Mouse (Mus musculus): ENCODE measurements around the gene Amer3. TPM values are rescaled to one million over a fixed set of nuclear protein-coding genes. Genes with fewer than 3 reads are reported as not detected.
"Not testable (repeated sequence)": the region's sequence is repeated elsewhere in the genome, so short reads cannot be mapped to it uniquely, and the experiment has no call there.

Amer3 gene
- total RNA-seq, 2 experiments from 2014 or later: 25.8 to 27.5 TPM

- DNase-seq (ENCODE audit: low spot score in 2 of 2): no peak
- intact Hi-C loops (cut with DNase I): no loop called here
Measured at GRCm38 (mm10) chr1:34587298-34588096, 8.0 kb downstream of the Amer3 start.

- intact Hi-C loops (cut with DNase I): loop anchor here (5.0 kb wide), 2 partner anchors 88 to 113 kb away; no protein-coding TSS in a partner anchor
- no peak for DNase-seq (ENCODE audit: low spot score in 2 of 2)
Measured at GRCm38 (mm10) chr1:34600000-34600399, 20.5 kb downstream of the Amer3 start.

- intact Hi-C loops (cut with DNase I): loop anchor here (2.0 to 5.0 kb wide), 2 partner anchors 114 to 141 kb away; no protein-coding TSS in a partner anchor
- DNase-seq (ENCODE audit: low spot score in 2 of 2): no peak
Measured at GRCm38 (mm10) chr1:34601323-34602047, 22.0 kb downstream of the Amer3 start.

- DNase-seq (ENCODE audit: low spot score in 2 of 2): peak; percentile 58 to 73
- intact Hi-C loops (cut with DNase I): loop anchor here (2.0 to 5.0 kb wide), 2 partner anchors 115 to 142 kb away; no protein-coding TSS in a partner anchor
Measured at GRCm38 (mm10) chr1:34602363-34602762, 22.9 kb downstream of the Amer3 start.

- intact Hi-C loops (cut with DNase I): no loop called here
- no peak for DNase-seq (ENCODE audit: low spot score in 2 of 2)
Measured at GRCm38 (mm10) chr1:34613801-34614200, 34.3 kb downstream of the Amer3 start.

- intact Hi-C loops (cut with DNase I); DNase-seq (ENCODE audit: low spot score in 2 of 2): not testable (repeated sequence)
Measured at GRCm38 (mm10) chr1:34620116-34620515, 40.7 kb downstream of the Amer3 start.

- intact Hi-C loops (cut with DNase I): not testable (repeated sequence)
Measured at GRCm38 (mm10) chr1:34620761-34621160, 41.3 kb downstream of the Amer3 start.

GRCm38 (mm10) chr1:34635711-34636110, 56.3 kb downstream of the Amer3 start:
- no peak for DNase-seq (ENCODE audit: low spot score in 2 of 2)
- intact Hi-C loops (cut with DNase I): no loop called here

More at GRCm38 (mm10) chr1:34620761-34621160, 41.3 kb downstream of the Amer3 start:
- DNase-seq (ENCODE audit: low spot score in 2 of 2): not testable (repeated sequence)

Other genes with a start within 250 kb of the Amer3 start
- 10 to 100 TPM; 14.3 to 16.5 TPM for gene Ccdc115, start 140.0 kb upstream of the Amer3 start, total RNA-seq (2021)
- 10 to 100 TPM; 29.1 to 35.1 TPM for gene Imp4, start 139.8 kb upstream of the Amer3 start, total RNA-seq (2021)
- gene Ptpn18, start 119.9 kb upstream of the Amer3 start, total RNA-seq (2021): 1 to 10 TPM; 1.5 to 6.4 TPM
- gene Prss39, start 81.2 kb upstream of the Amer3 start, total RNA-seq (2021): not detected
- not detected for gene Cfc1, start 44.0 kb upstream of the Amer3 start, total RNA-seq (2021)
- gene Prss40, start 18.7 kb upstream of the Amer3 start, total RNA-seq (2021): not detected

All from left cerebral cortex, postnatal 25 days (tissue).